Mouse (Mus musculus) right cerebral cortex, postnatal 10 days (tissue): Measurements from ENCODE around the gene Megf8.

Experiments used
- DNase-seq, 2 experiments: peaks; one replicate each; pipeline ENCODE4 v3.0.0; 2021; ENCODE audit warnings: low spot score in 2 of 2

Megf8 gene

DNA sequence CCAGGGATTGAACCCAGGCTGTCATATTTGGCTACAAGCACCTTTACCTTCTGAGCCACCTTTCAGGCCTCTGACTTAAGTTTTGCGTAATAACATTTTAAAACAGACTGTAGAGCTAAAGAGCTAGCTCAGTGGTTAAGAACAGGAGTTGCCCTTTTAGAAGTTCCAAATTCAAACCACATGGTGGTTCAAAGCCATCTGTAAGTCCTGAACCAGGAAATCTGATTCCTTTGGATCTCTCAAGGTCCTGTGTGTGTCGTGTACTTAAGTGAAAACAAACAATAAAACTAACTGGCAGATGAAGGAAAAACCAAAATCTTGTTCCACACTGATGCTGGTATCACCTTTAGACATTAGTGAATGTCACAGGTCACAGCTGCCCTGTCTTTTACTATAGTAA is 84.6 kb downstream of the Megf8 start:
- DNase-seq: no peak

DNA sequence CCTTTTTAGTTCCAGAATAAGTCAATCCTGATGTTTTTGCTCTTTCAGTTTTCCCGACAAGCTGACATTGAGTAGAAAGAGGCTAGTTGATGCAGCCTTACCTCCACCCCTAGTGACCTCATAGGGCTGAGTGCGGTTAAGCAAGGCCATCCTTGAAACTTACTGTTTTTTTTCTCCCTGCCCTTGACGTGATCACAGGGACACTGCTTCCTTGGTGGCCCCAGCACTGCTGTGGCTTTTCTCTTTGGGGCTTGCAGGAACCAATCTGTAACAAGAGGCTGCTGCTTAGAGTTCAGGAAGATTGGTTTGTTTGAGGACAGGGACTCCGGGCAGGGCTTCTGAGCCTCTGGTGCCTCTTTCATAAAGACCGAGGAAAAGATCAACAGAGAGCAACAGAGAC is 85.0 kb downstream of the Megf8 start:
- no peak for DNase-seq

DNA sequence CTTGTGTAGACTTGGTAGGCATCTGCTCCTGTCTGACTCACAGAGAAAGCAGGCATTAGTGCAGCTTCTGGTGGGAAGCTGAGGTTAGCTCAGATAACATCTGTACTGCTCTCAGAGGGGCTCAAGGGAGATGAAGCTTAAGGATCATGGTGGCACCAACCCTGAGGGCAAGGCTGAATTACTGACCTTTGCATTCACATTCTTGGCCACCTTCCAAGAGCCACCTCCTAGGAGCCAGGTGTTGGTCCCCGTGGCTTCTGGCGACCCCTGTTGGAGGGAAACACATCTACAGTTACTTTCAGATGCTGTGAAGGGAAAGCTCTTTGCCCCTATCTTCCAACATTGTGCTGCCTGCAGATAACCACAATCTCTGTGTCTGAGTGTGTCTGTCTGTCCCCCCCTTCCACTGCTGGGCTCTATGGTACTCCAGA is 85.7 kb downstream of the Megf8 start:
- DNase-seq: peak; percentile 29 to 32

DNA sequence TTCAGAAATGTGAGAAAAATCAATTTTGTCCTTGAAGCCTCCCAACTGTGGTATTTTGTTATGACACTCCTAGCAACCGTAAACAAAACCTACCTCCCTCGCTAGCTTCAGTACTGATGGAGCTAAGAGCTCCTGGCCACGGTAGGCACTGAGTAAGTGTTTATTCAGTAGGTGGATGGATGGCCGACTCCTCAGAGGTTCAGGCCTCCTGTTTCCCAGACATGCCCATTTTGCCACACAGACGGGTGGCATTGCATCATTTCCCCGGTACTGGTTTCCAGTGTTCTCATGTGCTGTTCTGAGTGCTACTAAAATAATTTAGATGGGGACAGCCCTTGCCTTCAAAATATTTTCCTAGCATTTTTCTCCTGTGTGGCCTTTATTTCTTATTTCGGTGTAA is 89.5 kb downstream of the Megf8 start:
- DNase-seq: no peak

DNA sequence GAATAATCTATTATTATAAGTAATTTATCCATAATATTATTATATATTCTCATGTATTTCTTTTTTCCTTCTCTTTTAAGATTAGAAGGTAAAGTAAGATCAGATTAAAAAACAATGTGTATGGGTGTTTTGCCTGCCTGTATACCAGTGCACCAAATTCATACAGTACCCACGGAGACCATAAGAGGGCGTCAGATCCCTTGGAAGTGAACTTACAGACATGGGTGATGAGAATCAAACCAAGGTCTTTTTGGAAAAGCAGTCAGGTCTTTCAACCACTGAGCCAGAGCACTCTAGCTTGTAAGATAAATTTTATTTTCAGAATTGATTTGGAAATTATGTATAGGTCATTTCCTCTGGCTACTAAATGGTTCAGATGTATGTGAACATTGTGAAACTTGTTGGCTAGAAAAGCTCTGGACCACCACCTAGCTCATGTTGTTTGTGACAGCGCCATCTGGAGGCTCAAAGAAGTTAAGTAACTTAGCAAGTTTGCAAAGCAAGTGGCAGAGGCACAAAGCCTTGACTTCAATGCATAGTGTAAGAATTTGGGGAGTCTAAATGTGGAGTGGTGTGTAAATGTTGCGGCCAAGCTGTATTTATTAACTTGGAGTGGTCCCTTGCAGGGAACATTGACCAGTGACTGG is 92.3 kb downstream of the Megf8 start:
- DNase-seq: peak in 1 of 2 experiments; percentile 42

DNA sequence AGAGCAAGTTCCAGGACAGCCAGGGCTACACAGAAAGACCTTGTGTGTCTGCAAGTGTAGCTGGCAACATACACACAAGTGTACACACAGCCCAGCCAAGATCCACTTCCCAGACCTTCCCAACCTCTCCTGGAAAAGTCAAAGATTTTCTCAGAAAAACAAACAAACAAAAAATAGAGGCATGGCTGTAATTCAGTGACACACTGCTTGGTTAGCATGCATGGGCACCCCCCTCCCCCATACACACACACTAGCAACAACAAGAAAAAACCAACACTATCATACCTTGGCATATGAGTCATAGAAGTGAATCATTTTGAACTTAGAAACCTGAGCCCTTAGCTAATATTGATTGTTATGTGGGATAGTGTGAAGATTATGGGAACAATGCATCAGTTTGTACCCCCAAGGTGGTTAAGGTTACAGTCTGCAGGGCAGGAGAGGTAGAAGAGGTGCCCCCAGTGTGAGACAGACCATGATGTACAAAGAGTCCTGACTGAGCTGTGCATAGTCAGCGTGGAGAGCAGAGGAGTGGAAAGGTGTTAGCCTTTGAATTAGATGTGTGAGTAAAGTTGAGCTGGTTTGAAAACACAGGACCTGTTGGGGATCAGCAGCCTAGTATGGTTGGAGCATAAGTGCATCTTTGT is 94.1 kb downstream of the Megf8 start:
- no peak for DNase-seq

DNA sequence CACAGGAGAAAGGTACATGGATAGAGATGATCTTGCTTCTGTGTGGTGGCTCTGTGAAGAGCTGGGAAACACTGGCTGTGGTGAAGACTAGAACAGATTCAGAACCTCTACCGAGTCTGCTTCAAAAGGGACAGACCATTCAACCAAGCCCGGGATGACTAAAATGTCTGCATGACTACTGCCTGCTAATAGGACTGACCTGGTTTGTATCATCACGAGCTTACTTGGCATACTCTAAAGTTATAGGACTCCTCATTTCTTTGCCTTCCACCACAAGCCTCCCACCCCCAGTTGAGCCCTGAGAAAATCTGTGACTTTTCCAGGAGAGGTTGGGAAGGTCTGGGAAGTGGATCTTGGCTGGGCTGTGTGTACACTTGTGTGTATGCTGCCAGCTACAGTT is 94.9 kb downstream of the Megf8 start:
- no peak for DNase-seq

DNA sequence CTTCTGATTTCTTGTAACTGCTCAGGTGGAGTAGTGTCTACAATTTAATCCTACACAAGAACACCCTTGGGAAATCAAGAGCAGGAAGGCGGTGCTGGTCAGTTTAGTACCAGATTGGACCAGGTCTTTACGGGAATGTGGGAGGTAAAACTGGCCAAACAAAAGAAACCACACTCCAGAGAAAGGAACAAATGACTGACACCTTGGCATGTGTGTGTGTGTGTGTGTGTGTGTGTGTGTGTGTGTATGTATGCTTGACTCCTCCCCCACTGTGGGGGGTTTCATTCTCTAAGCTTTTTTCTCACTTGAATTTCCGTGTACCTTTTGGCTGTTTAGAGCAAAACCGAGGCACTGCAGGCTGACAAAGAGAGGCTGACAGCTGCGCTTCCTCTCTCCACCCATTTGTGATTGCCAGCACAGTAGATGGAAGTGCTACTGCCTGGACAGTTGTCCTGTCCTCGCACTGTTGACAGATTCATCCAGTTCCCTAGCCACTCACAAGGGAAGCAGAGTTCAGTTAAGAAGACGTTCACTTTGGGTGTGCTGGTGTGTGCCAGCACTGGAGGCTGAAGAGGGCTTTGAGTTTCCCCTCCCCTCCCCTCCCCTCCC is 96.0 kb downstream of the Megf8 start, which contains the start of gene Cxcl17:
Gene Cxcl17 (minus strand): TSS at position 54 of the 609 bp plus-strand sequence.
- no peak for DNase-seq
